Mouse (Mus musculus): Measurements from ENCODE around the gene Zdhhc14.

GRCm38 (mm10) chr17:5548546-5548945 lies 56.2 kb downstream of the Zdhhc14 start:
- TF ChIP-seq CTCF (IDR thresholded peaks at IDR 0.05; ENCODE audit: extremely low read depth, insufficient read depth, insufficient read length, insufficient replicate concordance), result no peak
- TF ChIP-seq POLR2A (IDR thresholded peaks at IDR 0.05; ENCODE audit: low read depth, low read length), result no peak

All from spleen, adult 2 months (tissue).